20 mouse cellular contexts compared by ENCODE assay signal in genomic region chr19:38323726-38324125, GRCm38 (mm10). TPM values are rescaled to one million over a fixed set of nuclear protein-coding genes. Genes with fewer than 3 reads are reported as not detected.
A peak's percentile ranks its signal among the peaks of the same experiment; 100 is the strongest.
DNase-seq lines count a peak whose midpoint lies in the region; ATAC-seq and TF ChIP-seq lines count a peak whose summit lies in the region.
"Had no signal": no experiment of that assay in that cellular context is flagged by ENCODE, and none has a peak within 500 bp of the region (broad histone marks: within the 10 kb centered on the region; RNA-seq: fewer than 3 reads in every experiment).

No protein-coding gene starts in this region.

- no peak for DNase-seq in forebrain, embryonic 10.5 days (ENCODE audit: extremely low spot score, low spot score)
- DNase-seq in midbrain, embryonic 10.5 days (ENCODE audit: low spot score): no peak
- no peak for DNase-seq in midbrain, embryonic 11.5 days (ENCODE audit: low spot score, missing footprints)
- DNase-seq in stomach, postnatal 0 days (ENCODE audit: low spot score): no peak
- DNase-seq in adrenal gland, adult 2 months: no peak
- no peak for DNase-seq in thymus, postnatal 10 days (ENCODE audit: low spot score in 2 of 2)
- DNase-seq: cerebellum, adult 9-10 months; heart, postnatal 10 days; kidney, adult 18-20 months; thymus, postnatal 25 days had no signal

- peaks cover 4% of the 10 kb centered on the region; the same call in 1 of the 2 replicates for H3K4me1 ChIP-seq in forebrain, embryonic 13.5 days
- peaks cover 24% of the 10 kb centered on the region for H3K4me1 ChIP-seq in forebrain, embryonic 10.5 days
- H3K4me1 ChIP-seq in midbrain, embryonic 10.5 days: peaks cover 30% of the 10 kb centered on the region
- H3K4me1 ChIP-seq in midbrain, embryonic 11.5 days (ENCODE audit: control insufficient read depth, insufficient read depth, low read length): peaks cover 13% of the 10 kb centered on the region
- H3K4me1 ChIP-seq in embryonic fibroblast, embryonic 13.5 days (ENCODE audit: control insufficient read depth, insufficient read depth, low read length): peaks cover 5% of the 10 kb centered on the region
- no peaks in the 10 kb centered on the region for H3K4me1 ChIP-seq in stomach, postnatal 0 days (replicated peaks; ENCODE audit: control insufficient read depth, insufficient read depth)
- H3K4me1 ChIP-seq: embryonic facial prominence, embryonic 15.5 days; heart, embryonic 10.5 days; limb, embryonic 15.5 days; liver, embryonic 15.5 days had no signal

- no peaks in the 10 kb centered on the region for H3K27me3 ChIP-seq in forebrain, embryonic 13.5 days
- H3K27me3 ChIP-seq in forebrain, embryonic 10.5 days (ENCODE audit: poor library complexity, severe bottlenecking): no peaks in the 10 kb centered on the region
- H3K27me3 ChIP-seq in midbrain, embryonic 10.5 days (ENCODE audit: low read depth, poor library complexity, severe bottlenecking): no peaks in the 10 kb centered on the region
- no peaks in the 10 kb centered on the region for H3K27me3 ChIP-seq in midbrain, embryonic 11.5 days (ENCODE audit: control insufficient read depth, insufficient read depth, low read length)
- no peaks in the 10 kb centered on the region for H3K27me3 ChIP-seq in stomach, postnatal 0 days (ENCODE audit: control insufficient read depth, insufficient read depth, low read length)
- H3K27me3 ChIP-seq: embryonic facial prominence, embryonic 15.5 days; limb, embryonic 15.5 days; liver, embryonic 15.5 days had no signal

- H3K9me3 ChIP-seq in forebrain, embryonic 13.5 days (replicated peaks): no peaks in the 10 kb centered on the region
- no peaks in the 10 kb centered on the region for H3K9me3 ChIP-seq in forebrain, embryonic 10.5 days
- H3K9me3 ChIP-seq in midbrain, embryonic 10.5 days (replicated peaks): no peaks in the 10 kb centered on the region
- no peaks in the 10 kb centered on the region for H3K9me3 ChIP-seq in midbrain, embryonic 11.5 days (ENCODE audit: control insufficient read depth, low read length)
- H3K9me3 ChIP-seq in stomach, postnatal 0 days (ENCODE audit: control insufficient read depth, low read length): no peaks in the 10 kb centered on the region
- H3K9me3 ChIP-seq: embryonic facial prominence, embryonic 15.5 days; G1E; heart, embryonic 10.5 days; limb, embryonic 15.5 days; liver, embryonic 15.5 days had no signal

- no peak overlapping the region for H3K4me2 ChIP-seq in forebrain, embryonic 13.5 days
- H3K4me2 ChIP-seq in midbrain, embryonic 11.5 days: no peak overlapping the region
- no peak overlapping the region for H3K4me2 ChIP-seq in stomach, postnatal 0 days (replicated peaks; ENCODE audit: low read depth)
- H3K4me2 ChIP-seq: embryonic facial prominence, embryonic 15.5 days; limb, embryonic 15.5 days; liver, embryonic 15.5 days had no signal

- no peaks in the 10 kb centered on the region for H3K36me3 ChIP-seq in forebrain, embryonic 13.5 days (ENCODE audit: poor library complexity, severe bottlenecking)
- no peaks in the 10 kb centered on the region for H3K36me3 ChIP-seq in forebrain, embryonic 10.5 days (replicated peaks)
- H3K36me3 ChIP-seq in midbrain, embryonic 10.5 days: no peaks in the 10 kb centered on the region
- no peaks in the 10 kb centered on the region for H3K36me3 ChIP-seq in midbrain, embryonic 11.5 days (ENCODE audit: control insufficient read depth, insufficient read depth, low read length)
- H3K36me3 ChIP-seq in stomach, postnatal 0 days (ENCODE audit: control insufficient read depth, insufficient read depth, low read length): no peaks in the 10 kb centered on the region
- H3K36me3 ChIP-seq: embryonic facial prominence, embryonic 15.5 days; G1E; heart, embryonic 10.5 days; limb, embryonic 15.5 days; liver, embryonic 15.5 days had no signal

- no peak overlapping the region for H3K4me3 ChIP-seq in forebrain, embryonic 13.5 days
- H3K4me3 ChIP-seq in forebrain, embryonic 10.5 days: no peak overlapping the region
- no peak overlapping the region for H3K4me3 ChIP-seq in midbrain, embryonic 10.5 days
- H3K4me3 ChIP-seq in midbrain, embryonic 11.5 days (ENCODE audit: low read depth, low read length): no peak overlapping the region
- no peak overlapping the region for H3K4me3 ChIP-seq in embryonic fibroblast, embryonic 13.5 days (ENCODE audit: insufficient read depth, low read length)
- no peak overlapping the region for H3K4me3 ChIP-seq in stomach, postnatal 0 days (ENCODE audit: low read depth, low read length)
- H3K4me3 ChIP-seq: embryonic facial prominence, embryonic 15.5 days; heart, embryonic 10.5 days; limb, embryonic 15.5 days; liver, embryonic 15.5 days had no signal

- H3K9ac ChIP-seq in forebrain, embryonic 13.5 days: no peak overlapping the region
- no peak overlapping the region for H3K9ac ChIP-seq in midbrain, embryonic 11.5 days (ENCODE audit: low read length)
- no peak overlapping the region for H3K9ac ChIP-seq in stomach, postnatal 0 days (ENCODE audit: low read length)
- H3K9ac ChIP-seq: embryonic facial prominence, embryonic 15.5 days; limb, embryonic 15.5 days; liver, embryonic 15.5 days had no signal

- TF ChIP-seq EP300 in stomach, postnatal 0 days (optimal IDR thresholded peaks at IDR 0.05): no peak

- ATAC-seq in forebrain, embryonic 13.5 days: peak; percentile 71; the same call in 1 of the 2 replicates
- no peak for ATAC-seq in midbrain, embryonic 11.5 days (ENCODE audit: low FRiP score)
- ATAC-seq in stomach, postnatal 0 days (ENCODE audit: low FRiP score, low TSS enrichment): no peak

- TF ChIP-seq CTCF in embryonic fibroblast, embryonic 13.5 days (IDR thresholded peaks at IDR 0.05; ENCODE audit: borderline replicate concordance, insufficient read depth, low read length): no peak
- peak; percentile 22 for TF ChIP-seq CTCF in stomach, postnatal 0 days (IDR thresholded peaks at IDR 0.05; ENCODE audit: low read depth)

- TF ChIP-seq POLR2A in embryonic fibroblast, embryonic 13.5 days (IDR thresholded peaks at IDR 0.05; ENCODE audit: low read depth, low read length): no peak

- no peak overlapping the region for H3K27ac ChIP-seq in forebrain, embryonic 13.5 days
- H3K27ac ChIP-seq in forebrain, embryonic 10.5 days: no peak overlapping the region; the same call in 1 of the 2 replicates
- H3K27ac ChIP-seq in midbrain, embryonic 10.5 days (replicated peaks): peak overlapping the region; percentile 72
- no peak overlapping the region for H3K27ac ChIP-seq in midbrain, embryonic 11.5 days (ENCODE audit: low read depth, low read length)
- H3K27ac ChIP-seq in embryonic fibroblast, embryonic 13.5 days (ENCODE audit: insufficient read depth, low read length): peak overlapping the region; percentile 91
- H3K27ac ChIP-seq in stomach, postnatal 0 days (replicated peaks): no peak overlapping the region
- H3K27ac ChIP-seq: embryonic facial prominence, embryonic 15.5 days; heart, embryonic 10.5 days; kidney, postnatal 0 days; limb, embryonic 15.5 days; liver, embryonic 15.5 days; macrophage had no signal

RNA-seq across cellular contexts. Expression of gene Lgi1, which starts 59.4 kb away (rescaled TPM):
- polyA plus RNA-seq in forebrain, embryonic 13.5 days (2015; fragmentation: Nextera tagmentation; extraction: Ambion mirVana): 5.9 TPM in 2 replicates
- polyA plus RNA-seq in forebrain, embryonic 10.5 days (2016; fragmentation: Nextera tagmentation; extraction: Ambion mirVana): 0.25 and 0.63 TPM in 2 replicates
- 2.4 and 2.8 TPM in 2 replicates for polyA plus RNA-seq in midbrain, embryonic 10.5 days (2016; fragmentation: Nextera tagmentation; extraction: Ambion mirVana)
- polyA plus RNA-seq in midbrain, embryonic 11.5 days (2014; fragmentation: Nextera tagmentation; extraction: Ambion mirVana): 2.0 and 2.5 TPM in 2 replicates
- polyA plus RNA-seq in embryonic fibroblast, embryonic 13.5 days (2011; ENCODE audit: insufficient read length, low read depth, missing spikeins): 0.16 TPM in 1 of 2 replicates, not detected in the other
- 1.0 and 2.1 TPM in 2 replicates for polyA plus RNA-seq in stomach, postnatal 0 days (2015; fragmentation: Nextera tagmentation; extraction: Ambion mirVana)
- 1 to 10 TPM in 1 of 2 experiments, under 1 TPM in 1; 0.43 to 1.8 TPM for total RNA-seq in adrenal gland, adult 2 months (2021)
- polyA plus RNA-seq in adrenal gland, adult 2 months (2012; rRNA removed): 0.09 TPM in 2 replicates
- polyA plus RNA-seq: C2C12, G1E, macrophage had no signal

Comparison
In these comparisons a context has a peak if more than half of its experiments do, and no peak if none do; other contexts are left out.
1. H3K27ac ChIP-seq: peak in midbrain, embryonic 10.5 days (single experiment) and embryonic fibroblast, embryonic 13.5 days (single experiment); none in forebrain, embryonic 13.5 days (single experiment), forebrain, embryonic 10.5 days (single experiment), midbrain, embryonic 11.5 days (single experiment) and stomach, postnatal 0 days (single experiment).